Mouse (Mus musculus) brain, embryonic 14.5 days (tissue): Measurements from ENCODE around the gene Gm42417.

Source experiments
- CTCF ChIP-seq: fragments of 200-500 bp; IDR thresholded peaks from 2 replicates; pipeline ENCODE4 v1.5.1; 2012; ENCODE audit warnings: inconsistent platforms, mild to moderate bottlenecking, moderate library complexity, borderline replicate concordance; ENCODE audit not compliant: insufficient read depth, insufficient read length; ENCODE audit errors: extremely low read depth
- POLR2A ChIP-seq: fragments of 200-500 bp; IDR thresholded peaks from 2 replicates; pipeline ENCODE4 v1.6.1; 2012; ENCODE audit warnings: mild to moderate bottlenecking, inconsistent platforms, borderline replicate concordance; ENCODE audit not compliant: poor library complexity, insufficient read depth, insufficient read length, severe bottlenecking; ENCODE audit errors: extremely low read depth

- TF ChIP-seq CTCF = no peak
- no peak for TF ChIP-seq POLR2A
Measured at GRCm38 (mm10) chr1:36522210-36522609, 17.0 kb downstream of the Gm42417 start.
